Mouse (Mus musculus) liver, embryonic 13.5 days (tissue): ENCODE results near the gene Clrn3. TPM values are rescaled to one million over a fixed set of nuclear protein-coding genes. Genes with fewer than 3 reads are reported as not detected.
A peak's percentile ranks its signal among the peaks of the same experiment; 100 is the strongest.
"Not testable (repeated sequence)": the region's sequence is repeated elsewhere in the genome, so short reads cannot be mapped to it uniquely, and the experiment has no call there.

Experiments
- ATAC-seq: fragments of 200-750 bp; cut with Nextera tagmentation; 2 replicates; pipeline ENCODE4 v1.8.0; 2017; ENCODE audit warnings: low read depth, mild to moderate bottlenecking, moderate number of reproducible peaks, moderate library complexity
- DNase-seq: peaks from one replicate; pipeline ENCODE4 v3.0.0; 2022
- H3K27ac ChIP-seq: fragments of 300-500 bp; sonication (generic); 2 replicates; pipeline ENCODE4 v1.5.1; 2015; ENCODE audit warnings: moderate library complexity, mild to moderate bottlenecking, inconsistent platforms
- H3K27me3 ChIP-seq: fragments of 300-500 bp; sonication (generic); 2 replicates; pipeline ENCODE4 v1.6.1; 2015; ENCODE audit warnings: mild to moderate bottlenecking, inconsistent platforms
- H3K36me3 ChIP-seq: fragments of 300-500 bp; sonication (generic); 2 replicates; pipeline ENCODE4 v1.6.1; 2015; ENCODE audit warnings: mild to moderate bottlenecking, inconsistent platforms
- H3K4me1 ChIP-seq: fragments of 300-500 bp; sonication (generic); replicated peaks from 2 replicates; pipeline ENCODE4 v1.6.1; 2015; ENCODE audit warnings: inconsistent platforms
- H3K4me2 ChIP-seq: fragments of 300-500 bp; sonication (generic); 2 replicates; pipeline ENCODE4 v1.6.1; 2015; ENCODE audit warnings: inconsistent platforms, mild to moderate bottlenecking, moderate library complexity
- H3K4me3 ChIP-seq: fragments of 300-500 bp; sonication (generic); replicated peaks from 2 replicates; pipeline ENCODE4 v1.5.1; 2015; ENCODE audit warnings: mild to moderate bottlenecking, inconsistent platforms
- H3K9ac ChIP-seq: fragments of 300-500 bp; sonication (generic); 2 replicates; pipeline ENCODE4 v1.6.1; 2015; ENCODE audit warnings: mild to moderate bottlenecking, inconsistent platforms
- H3K9me3 ChIP-seq: fragments of 300-500 bp; sonication (generic); replicated peaks from 2 replicates; pipeline ENCODE4 v1.6.1; 2016; ENCODE audit warnings: inconsistent platforms
- WGBS: fragments of 180-500 bp; shearing (Covaris S2); methylation state at CpG from one replicate; pipeline ENCODE4 v1.1.7; 2015; ENCODE audit not compliant: insufficient replicate concordance; 5-methylcytosine and 5-hydroxymethylcytosine counted together
- polyA plus RNA-seq: library from polyadenylated mRNA; unstranded; fragments of >200 nt; fragmentation: Nextera tagmentation; extraction: Ambion mirVana; gene quantifications from 2 replicates; pipeline ENCODE4 v1.2.1, GENCODE M21; 2015

Clrn3 gene
- not detected in 2 replicates for polyA plus RNA-seq

DNA sequence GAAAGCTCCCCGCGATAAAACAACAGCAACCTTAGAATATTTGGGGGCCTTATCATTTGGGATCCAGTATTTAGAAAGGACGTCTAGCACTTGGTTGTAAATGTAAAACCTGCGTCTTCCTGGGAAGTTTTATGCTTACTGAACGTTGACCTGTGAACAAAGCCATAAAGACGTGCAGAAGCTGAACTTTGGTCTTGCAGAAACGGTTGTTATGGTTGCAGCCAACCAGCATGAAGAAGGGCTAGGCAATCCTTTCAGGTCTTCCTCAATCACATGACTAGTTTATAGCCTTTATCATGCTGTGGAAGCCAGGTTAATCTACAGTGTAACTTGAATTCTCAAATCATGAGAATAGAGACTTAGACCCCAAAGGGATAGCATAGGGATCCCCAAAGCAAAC lies at the start of gene Clrn3:
Gene Clrn3, minus strand, starts transcription at position 140 of the 400 bp plus-strand sequence.
- Histone ChIP-seq H3K27me3 (0 out of 2 replicates have a peak, but pooled peaks cover 4% of the 10 kb centered on the region), H3K9ac (no peak within 1 kb of the TSS), H3K4me2 (no peak within 1 kb of the TSS), H3K27ac (no peak within 1 kb of the TSS), H3K4me3 (no peak within 1 kb of the TSS), H3K9me3 (no peaks in the 10 kb centered on the region), H3K36me3 (no peaks in the 10 kb centered on the region), H3K4me1 (no peaks in the 10 kb centered on the region)
- 66% methylated on average over 7 of the region's 7 CpGs for WGBS
- ATAC-seq (no peak), DNase-seq (no peak)

DNA sequence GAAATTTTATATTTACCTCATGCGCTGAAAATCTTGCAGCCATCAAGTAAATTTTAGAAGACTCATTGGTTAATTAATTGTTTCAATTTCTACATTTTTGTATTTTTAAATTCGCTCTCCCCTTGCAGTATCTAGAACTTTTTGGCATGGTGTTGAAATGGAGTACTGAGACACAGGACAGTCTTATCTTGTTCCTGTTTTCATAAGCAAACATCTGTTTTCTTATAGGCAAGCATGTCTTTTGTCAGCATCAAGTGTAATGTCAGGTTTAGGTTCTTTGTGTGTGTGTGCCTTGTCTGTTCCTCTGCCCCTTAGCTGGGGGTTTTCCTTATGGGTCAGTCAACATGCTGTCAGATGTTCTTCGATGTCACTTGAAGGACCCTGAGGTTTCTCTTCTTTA lies 47.9 kb upstream of the Clrn3 start:
- 57% methylated on average over 3 of the region's 3 CpGs for WGBS
- no peak overlapping the region; the same call in 1 of the 2 replicates for H3K27ac ChIP-seq
- H3K4me3 ChIP-seq: no peak overlapping the region
- H3K4me1 ChIP-seq: peaks cover 61% of the 10 kb centered on the region
- DNase-seq (no peak), ATAC-seq (no peak)
- no peak overlapping the region for H3K4me2 ChIP-seq
- H3K36me3 ChIP-seq: no peaks in the 10 kb centered on the region
- H3K27me3 ChIP-seq: no peaks in the 10 kb centered on the region
- H3K9ac ChIP-seq: no peak overlapping the region
- H3K9me3 ChIP-seq: no peaks in the 10 kb centered on the region

GRCm38 (mm10) chr7:135575319-135576069 lies 47.0 kb upstream of the Clrn3 start:
- 18% methylated on average over 7 of the region's 7 CpGs for WGBS
- not testable (repeated sequence) for H3K4me3 ChIP-seq, H3K27ac ChIP-seq, DNase-seq, H3K27me3 ChIP-seq, H3K9ac ChIP-seq, H3K36me3 ChIP-seq, H3K9me3 ChIP-seq
- Histone ChIP-seq H3K4me1 (peaks cover 53% of the 10 kb centered on the region), H3K4me2 (peak overlapping the region; percentile 3; the same call in 1 of the 2 replicates)
- peak; percentile 83 for ATAC-seq

- ATAC-seq (no peak), DNase-seq (no peak)
- 79% methylated on average over 10 of the region's 10 CpGs for WGBS
- no peak overlapping the region for H3K27ac ChIP-seq
- no peaks in the 10 kb centered on the region for H3K9me3 ChIP-seq
- no peak overlapping the region for H3K9ac ChIP-seq
- H3K4me1 ChIP-seq: peaks cover 48% of the 10 kb centered on the region
- H3K4me2 ChIP-seq: no peak overlapping the region
- no peak overlapping the region for H3K4me3 ChIP-seq
- H3K27me3 ChIP-seq: no peaks in the 10 kb centered on the region
- no peaks in the 10 kb centered on the region for H3K36me3 ChIP-seq
Observed at GRCm38 (mm10) chr7:135571951-135572559, 43.6 kb upstream of the Clrn3 start.

DNA sequence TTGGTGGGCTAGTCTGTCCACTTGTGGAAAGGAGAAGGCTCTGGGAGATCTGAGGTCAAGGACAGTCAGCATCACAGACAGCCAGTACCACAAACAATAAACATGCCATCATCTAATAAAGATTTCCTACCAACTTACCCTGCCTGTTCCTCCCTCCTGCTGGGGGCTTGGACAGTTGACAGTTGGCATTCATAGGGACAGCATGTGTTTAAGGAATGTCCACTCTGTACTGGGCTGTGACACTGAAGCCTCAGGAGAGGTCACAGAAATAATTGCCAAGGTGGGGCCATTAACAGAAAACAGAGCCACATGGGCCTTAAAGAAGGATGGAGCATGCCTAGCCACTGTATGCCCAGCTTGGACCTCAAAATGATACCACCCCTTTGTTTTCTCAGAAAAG lies 42.9 kb upstream of the Clrn3 start:
- Histone ChIP-seq H3K4me1 (peaks cover 41% of the 10 kb centered on the region), H3K9me3 (no peaks in the 10 kb centered on the region), H3K9ac (no peak overlapping the region), H3K27ac (no peak overlapping the region), H3K36me3 (no peaks in the 10 kb centered on the region), H3K4me3 (no peak overlapping the region), H3K4me2 (no peak overlapping the region), H3K27me3 (no peaks in the 10 kb centered on the region)
- ATAC-seq (no peak), DNase-seq (no peak)

DNA sequence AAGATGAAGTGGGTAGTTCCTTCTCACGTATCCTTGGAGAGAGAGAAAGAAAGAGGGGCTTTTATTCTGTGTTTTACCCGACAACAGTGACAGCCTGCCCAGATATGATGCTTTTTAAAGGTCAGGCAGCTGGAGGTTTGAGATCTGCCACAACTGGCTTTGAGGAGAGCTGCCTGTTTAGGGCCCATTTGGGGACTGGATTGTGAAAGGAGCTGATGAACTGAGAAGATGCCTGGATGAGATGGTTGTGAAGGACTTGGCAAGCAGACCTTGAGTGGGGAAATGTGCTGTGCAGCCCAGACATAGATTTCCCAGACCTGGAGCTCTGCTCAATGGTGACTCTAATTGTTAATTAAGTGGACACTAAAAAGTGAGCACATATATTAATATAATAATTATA lies 40.1 kb upstream of the Clrn3 start:
- ATAC-seq (no peak), DNase-seq (no peak)
- Histone ChIP-seq H3K4me2 (no peak overlapping the region), H3K9me3 (no peaks in the 10 kb centered on the region), H3K27ac (no peak overlapping the region), H3K27me3 (no peaks in the 10 kb centered on the region), H3K4me1 (peaks cover 19% of the 10 kb centered on the region), H3K36me3 (no peaks in the 10 kb centered on the region), H3K9ac (no peak overlapping the region), H3K4me3 (no peak overlapping the region)
- WGBS: 57% methylated on average over 2 of the region's 2 CpGs

- no peak overlapping the region for H3K27ac ChIP-seq
- H3K4me2 ChIP-seq: no peak overlapping the region
- 52% methylated on average over 1 of the region's 1 CpGs for WGBS
- H3K27me3 ChIP-seq: no peaks in the 10 kb centered on the region
- no peak overlapping the region for H3K4me3 ChIP-seq
- H3K4me1 ChIP-seq: peaks cover 12% of the 10 kb centered on the region; the same call in 1 of the 2 replicates
- ATAC-seq (no peak), DNase-seq (no peak)
- H3K9ac ChIP-seq: no peak overlapping the region
- no peaks in the 10 kb centered on the region for H3K9me3 ChIP-seq
- no peaks in the 10 kb centered on the region for H3K36me3 ChIP-seq
Observed at GRCm38 (mm10) chr7:135567582-135567981, 39.1 kb upstream of the Clrn3 start.

- 66% methylated on average over 5 of the region's 5 CpGs for WGBS
- ATAC-seq: no peak
- no peak overlapping the region for H3K27ac ChIP-seq
Observed at GRCm38 (mm10) chr7:135566013-135566412, 37.6 kb upstream of the Clrn3 start.

DNA sequence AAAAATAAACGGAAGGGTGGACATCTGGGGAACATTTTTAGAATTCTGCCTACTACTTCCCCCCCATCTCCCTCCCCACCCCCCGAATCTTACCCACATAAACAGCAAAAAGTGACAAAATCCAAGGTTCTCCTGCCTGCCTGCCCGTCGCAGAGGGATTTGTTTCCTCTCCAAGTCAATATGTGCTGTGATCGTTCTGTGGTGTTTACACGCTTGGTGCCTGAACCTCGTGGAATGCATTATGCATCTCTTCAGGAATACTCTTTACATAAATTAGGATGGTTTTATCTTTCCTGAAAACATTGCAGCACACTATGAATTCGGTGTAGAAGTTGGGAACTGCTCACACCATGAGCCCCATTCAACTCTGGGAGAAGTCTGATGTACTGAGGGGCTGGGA lies 35.6 kb upstream of the Clrn3 start:
- H3K9me3 ChIP-seq: no peaks in the 10 kb centered on the region
- 72% methylated on average over 8 of the region's 8 CpGs for WGBS

More at GRCm38 (mm10) chr7:135566013-135566412, 37.6 kb upstream of the Clrn3 start:
- H3K4me2 ChIP-seq: no peak overlapping the region
- H3K9me3 ChIP-seq: no peaks in the 10 kb centered on the region
- H3K36me3 ChIP-seq: no peaks in the 10 kb centered on the region
- H3K27me3 ChIP-seq: no peaks in the 10 kb centered on the region
- no peak for DNase-seq
- H3K4me1 ChIP-seq: peaks cover 12% of the 10 kb centered on the region; the same call in 1 of the 2 replicates
- H3K9ac ChIP-seq: no peak overlapping the region
- H3K4me3 ChIP-seq: no peak overlapping the region

DNA sequence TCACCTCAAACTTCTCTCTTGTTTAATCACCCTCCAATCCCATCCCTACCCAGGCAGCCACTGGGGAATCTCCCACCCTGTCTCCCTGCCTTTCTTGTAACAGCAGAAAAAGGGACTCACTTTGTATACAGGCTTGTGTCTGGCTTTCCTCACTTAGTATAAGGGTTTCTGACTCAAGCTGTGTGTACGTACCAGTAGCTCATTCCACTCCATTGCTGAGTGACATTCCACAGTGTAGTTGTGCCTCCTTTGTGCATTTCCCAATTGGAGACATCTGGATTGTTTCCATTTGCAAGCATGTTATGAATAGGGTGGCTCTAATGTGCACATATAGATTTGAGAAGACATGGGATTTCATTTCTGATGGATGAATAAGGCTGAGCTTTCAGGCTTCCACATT lies 31.8 kb upstream of the Clrn3 start:
- 82% methylated on average over 1 of the region's 1 CpGs for WGBS
- H3K4me3 ChIP-seq: no peak overlapping the region
- no peaks in the 10 kb centered on the region for H3K27me3 ChIP-seq
- no peak overlapping the region for H3K27ac ChIP-seq
- ATAC-seq: no peak
- H3K4me2 ChIP-seq: no peak overlapping the region
- no peaks in the 10 kb centered on the region for H3K9me3 ChIP-seq
- no peak for DNase-seq
- no peak overlapping the region for H3K9ac ChIP-seq
- no peaks in the 10 kb centered on the region for H3K36me3 ChIP-seq
- H3K4me1 ChIP-seq: no peaks in the 10 kb centered on the region; the same call in none of the 2 replicates

More for the DNA sequence above, 35.6 kb upstream of the Clrn3 start:
- Histone ChIP-seq H3K36me3 (no peaks in the 10 kb centered on the region), H3K4me2 (no peak overlapping the region), H3K9ac (no peak overlapping the region), H3K4me3 (no peak overlapping the region), H3K4me1 (peaks cover 12% of the 10 kb centered on the region; the same call in 1 of the 2 replicates), H3K27me3 (no peaks in the 10 kb centered on the region), H3K27ac (no peak overlapping the region)
- ATAC-seq: no peak
- DNase-seq: no peak

DNA sequence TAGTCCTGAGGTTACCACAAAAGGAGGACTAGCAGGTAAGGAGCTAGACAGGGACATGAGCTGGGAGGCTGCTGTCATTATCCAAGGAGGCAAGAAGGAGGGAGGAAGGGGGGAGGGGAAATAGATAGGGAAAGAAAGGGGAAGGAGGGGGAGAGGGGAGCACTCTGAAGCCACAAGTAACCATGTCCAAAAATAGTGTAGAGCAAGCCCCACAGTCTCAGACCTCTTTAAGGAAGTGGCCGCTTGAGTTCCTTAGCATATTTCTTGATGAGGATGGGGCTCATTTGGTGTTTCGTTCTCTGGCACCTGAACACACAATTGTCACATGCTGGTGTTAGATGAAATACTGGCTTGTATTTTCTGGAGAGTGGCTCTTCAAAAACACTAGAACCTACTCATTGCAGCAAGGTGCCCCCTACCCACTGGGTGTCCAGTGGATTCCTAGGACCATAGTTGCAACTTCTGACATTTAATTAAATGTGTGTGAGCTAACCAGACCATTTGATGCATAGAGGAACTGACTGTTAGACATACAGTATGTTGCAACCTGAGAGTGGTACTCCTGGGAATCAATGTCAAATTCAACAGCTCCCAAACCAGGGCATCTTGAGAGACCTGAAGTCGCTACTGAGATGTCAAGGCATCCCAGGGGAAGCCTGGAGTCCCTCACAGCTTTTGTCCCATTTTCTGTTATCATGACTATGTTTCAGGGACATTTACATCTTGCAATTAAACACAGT lies 28.4 kb upstream of the Clrn3 start:
- Histone ChIP-seq H3K27me3 (no peaks in the 10 kb centered on the region), H3K4me1 (peaks cover 10% of the 10 kb centered on the region), H3K27ac (no peak overlapping the region), H3K36me3 (no peaks in the 10 kb centered on the region), H3K4me3 (no peak overlapping the region), H3K4me2 (no peak overlapping the region), H3K9ac (no peak overlapping the region), H3K9me3 (no peaks in the 10 kb centered on the region)
- ATAC-seq (peak; percentile 15; the same call in 1 of the 2 replicates), DNase-seq (no peak)
- 47% methylated on average over 3 of the region's 3 CpGs for WGBS
